Mouse (Mus musculus) megakaryocyte, embryonic 14.5 days (primary cell): Measurements from ENCODE around the gene Pcdh11x.

Experiments used
- FLI1 ChIP-seq: IDR thresholded peaks from 2 replicates; pipeline ENCODE4 v1.6.1; 2012; ENCODE audit warnings: low read length, inconsistent platforms, mixed read lengths
- GATA1 ChIP-seq: IDR thresholded peaks from 3 replicates; pipeline ENCODE4 v1.6.1; 2012; ENCODE audit warnings: mixed read lengths, low read length, inconsistent platforms, borderline replicate concordance

GRCm38 (mm10) chrX:120301469-120302175 lies 11.6 kb downstream of the Pcdh11x start:
- TF ChIP-seq FLI1, result no peak
- no peak for TF ChIP-seq GATA1
